Mouse (Mus musculus) ZHBTc4 (cell line): Measurements from ENCODE around the gene Ppil1.
"Not testable (repeated sequence)": the region's sequence is repeated elsewhere in the genome, so short reads cannot be mapped to it uniquely, and the experiment has no call there.

Source experiments
- DNase-seq: peaks from one replicate; pipeline ENCODE4 v3.0.0-alpha.2; 2011; ENCODE audit warnings: low read depth, low spot score

Gene Ppil1

GRCm38 (mm10) chr17:29282216-29282952 lies 18.4 kb upstream of the Ppil1 start:
- no peak for DNase-seq

GRCm38 (mm10) chr17:29281541-29281940 lies 17.6 kb upstream of the Ppil1 start:
- no peak for DNase-seq

- DNase-seq: peak; percentile 56
Measured at GRCm38 (mm10) chr17:29280422-29280821, 16.4 kb upstream of the Ppil1 start.

GRCm38 (mm10) chr17:29273889-29274288 lies 9.9 kb upstream of the Ppil1 start:
- DNase-seq: no peak

GRCm38 (mm10) chr17:29273156-29273555 lies 9.2 kb upstream of the Ppil1 start:
- DNase-seq: no peak

- DNase-seq: no peak
Measured at GRCm38 (mm10) chr17:29270148-29270698, 6.2 kb upstream of the Ppil1 start.

GRCm38 (mm10) chr17:29269349-29269706 lies 5.3 kb upstream of the Ppil1 start:
- no peak for DNase-seq

GRCm38 (mm10) chr17:29268682-29269348 lies 4.8 kb upstream of the Ppil1 start, which contains the start of gene BC004004:
Gene BC004004, plus strand, starts transcription at chr17:29268788.
- DNase-seq: peak; percentile 99

GRCm38 (mm10) chr17:29267931-29268681 lies 4.1 kb upstream of the Ppil1 start:
- DNase-seq: no peak

- DNase-seq: not testable (repeated sequence)
Measured at GRCm38 (mm10) chr17:29267040-29267439, 3.1 kb upstream of the Ppil1 start.

GRCm38 (mm10) chr17:29264760-29265159 lies 774 bp upstream of the Ppil1 start:
- no peak for DNase-seq

GRCm38 (mm10) chr17:29263417-29263816 lies 569 bp downstream of the Ppil1 start:
- no peak for DNase-seq

- DNase-seq: no peak
Measured at GRCm38 (mm10) chr17:29262259-29262649, 1.7 kb downstream of the Ppil1 start.

- DNase-seq: no peak
Measured at GRCm38 (mm10) chr17:29261603-29262258, 2.3 kb downstream of the Ppil1 start.

- DNase-seq: no peak
Measured at GRCm38 (mm10) chr17:29260501-29260900, 3.5 kb downstream of the Ppil1 start.

- peak; percentile 92 for DNase-seq
Measured at GRCm38 (mm10) chr17:29259489-29259888, 4.5 kb downstream of the Ppil1 start.

GRCm38 (mm10) chr17:29258921-29259320 lies 5.1 kb downstream of the Ppil1 start:
- DNase-seq: no peak

GRCm38 (mm10) chr17:29258025-29258558 lies 5.9 kb downstream of the Ppil1 start:
- DNase-seq: no peak

- DNase-seq: no peak
Measured at GRCm38 (mm10) chr17:29257001-29257511, 6.9 kb downstream of the Ppil1 start.

GRCm38 (mm10) chr17:29256507-29256906 lies 7.5 kb downstream of the Ppil1 start:
- no peak for DNase-seq

- DNase-seq: not testable (repeated sequence)
Measured at GRCm38 (mm10) chr17:29254784-29255183, 9.2 kb downstream of the Ppil1 start.
